Mouse (Mus musculus) ovary, adult 10 weeks (tissue): ENCODE results near the gene Lrrc9. TPM values are rescaled to one million over a fixed set of nuclear protein-coding genes. Genes with fewer than 3 reads are reported as not detected.

ENCODE experiments used
- polyA plus RNA-seq: library from polyadenylated mRNA; stranded (reverse); fragments of 350-450 nt; fragmentation: Illumina TruSeq; extraction: RNeasy Lipid Tissue Mini Kit (QIAGEN cat#74804); gene quantifications from one replicate; pipeline ENCODE4 v1.2.3, GENCODE M21; 2014

Lrrc9 gene
- 4.9 TPM for polyA plus RNA-seq

GRCm38 (mm10) chr12:72441839-72442576 is at the start of gene Lrrc9:
TSS of gene Lrrc9 (plus strand) at chr12:72441866.

DNA sequence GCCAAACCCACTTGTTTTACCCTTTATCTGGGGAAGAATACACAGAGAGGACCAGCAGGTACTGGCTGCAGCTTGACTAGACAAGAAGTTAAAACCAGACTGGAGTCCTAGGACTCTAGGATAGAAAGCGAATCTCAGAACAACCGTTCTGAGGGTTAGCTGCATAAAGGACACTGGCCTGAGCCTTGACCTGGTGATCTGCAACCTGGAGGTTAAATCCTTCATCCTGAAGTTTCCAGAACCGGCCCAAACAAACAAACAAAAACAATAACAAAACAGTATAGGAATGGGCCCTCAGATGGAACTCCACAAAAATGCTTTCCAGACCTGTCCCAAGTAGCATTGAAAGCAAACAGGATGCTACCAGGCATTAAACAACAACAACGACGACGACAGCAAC is 32.7 kb upstream of the Lrrc9 start, which contains the start of gene Rtn1:
TSS of gene Rtn1 (minus strand) at position 101 of the 400 bp plus-strand sequence.

GRCm38 (mm10) chr12:72536021-72536597 is 94.4 kb downstream of the Lrrc9 start, which contains the start of gene Pcnx4:
TSS of gene Pcnx4 (plus strand) at chr12:72536383.

Other genes with a start within 250 kb of the Lrrc9 start
- 35.2 TPM for gene Rtn1, start 32.8 kb upstream of the Lrrc9 start, polyA plus RNA-seq
- gene Pcnx4, start 94.5 kb downstream of the Lrrc9 start, polyA plus RNA-seq, result 9.0 TPM
- not detected for gene Gm4756, start 207.8 kb downstream of the Lrrc9 start, polyA plus RNA-seq
- 89.7 TPM for gene Dhrs7, start 223.0 kb downstream of the Lrrc9 start, polyA plus RNA-seq